Mouse (Mus musculus) E14TG2a.4 (cell line): ENCODE measurements around the gene Galnt17.
A peak's percentile ranks its signal among the peaks of the same experiment; 100 is the strongest.

Experiments used
- H3K27me3 ChIP-seq: 2 replicates; pipeline ENCODE4 v1.6.1; 2014; ENCODE audit warnings: low read length, control low read depth; ENCODE audit not compliant: insufficient read depth
- H3K36me3 ChIP-seq: 2 replicates; pipeline ENCODE4 v1.6.1; 2014; ENCODE audit warnings: low read length, control low read depth; ENCODE audit not compliant: insufficient read depth
- H3K4me1 ChIP-seq: replicated peaks from 2 replicates; pipeline ENCODE4 v1.6.1; 2014; ENCODE audit warnings: low read depth, low read length, control low read depth
- H3K4me3 ChIP-seq: replicated peaks from 2 replicates; pipeline ENCODE4 v1.5.1; 2014; ENCODE audit warnings: mild to moderate bottlenecking, low read length
- H3K9me3 ChIP-seq: 2 replicates; pipeline ENCODE4 v1.6.1; 2014; ENCODE audit warnings: low read length, control low read depth
- CTCF ChIP-seq: conservative IDR thresholded peaks from 2 replicates; pipeline ENCODE4 v1.5.1; 2014; ENCODE audit warnings: low read length
- NANOG ChIP-seq: IDR thresholded peaks from 2 replicates; pipeline ENCODE4 v1.6.1; 2014; ENCODE audit warnings: borderline replicate concordance, low read length, mixed read lengths
- POU5F1 ChIP-seq: IDR thresholded peaks from 2 replicates; pipeline ENCODE4 v1.6.1; 2014; ENCODE audit warnings: low read length, borderline replicate concordance

The Galnt17 gene

GRCm38 (mm10) chr5:130914606-130915005 lies 393.7 kb downstream of the Galnt17 start:
- Histone ChIP-seq H3K36me3 (no peaks in the 10 kb centered on the region), H3K9me3 (no peaks in the 10 kb centered on the region), H3K27me3 (no peaks in the 10 kb centered on the region), H3K4me3 (no peak overlapping the region), H3K4me1 (no peaks in the 10 kb centered on the region)
- no peak for TF ChIP-seq NANOG
- TF ChIP-seq CTCF = no peak
- TF ChIP-seq POU5F1 = no peak

GRCm38 (mm10) chr5:130911551-130911950 lies 396.7 kb downstream of the Galnt17 start:
- Histone ChIP-seq H3K4me1 (no peaks in the 10 kb centered on the region), H3K4me3 (no peak overlapping the region), H3K9me3 (no peaks in the 10 kb centered on the region), H3K27me3 (no peaks in the 10 kb centered on the region), H3K36me3 (no peaks in the 10 kb centered on the region)
- TF ChIP-seq CTCF (no peak), NANOG (no peak), POU5F1 (no peak)

GRCm38 (mm10) chr5:130901736-130902135 lies 406.6 kb downstream of the Galnt17 start:
- no peaks in the 10 kb centered on the region for H3K4me1 ChIP-seq
- no peaks in the 10 kb centered on the region for H3K9me3 ChIP-seq

GRCm38 (mm10) chr5:130895991-130896390 lies 412.3 kb downstream of the Galnt17 start:
- Histone ChIP-seq H3K4me3 (no peak overlapping the region), H3K36me3 (no peaks in the 10 kb centered on the region), H3K9me3 (no peaks in the 10 kb centered on the region), H3K4me1 (no peaks in the 10 kb centered on the region; the same call in 1 of the 2 replicates), H3K27me3 (no peaks in the 10 kb centered on the region)
- TF ChIP-seq CTCF = peak; percentile 89
- TF ChIP-seq POU5F1 = no peak

More at GRCm38 (mm10) chr5:130901736-130902135, 406.6 kb downstream of the Galnt17 start:
- H3K36me3 ChIP-seq = no peaks in the 10 kb centered on the region
- TF ChIP-seq CTCF = no peak
- TF ChIP-seq POU5F1 = no peak
- TF ChIP-seq NANOG = no peak
- no peak overlapping the region for H3K4me3 ChIP-seq
- no peaks in the 10 kb centered on the region for H3K27me3 ChIP-seq

DNA sequence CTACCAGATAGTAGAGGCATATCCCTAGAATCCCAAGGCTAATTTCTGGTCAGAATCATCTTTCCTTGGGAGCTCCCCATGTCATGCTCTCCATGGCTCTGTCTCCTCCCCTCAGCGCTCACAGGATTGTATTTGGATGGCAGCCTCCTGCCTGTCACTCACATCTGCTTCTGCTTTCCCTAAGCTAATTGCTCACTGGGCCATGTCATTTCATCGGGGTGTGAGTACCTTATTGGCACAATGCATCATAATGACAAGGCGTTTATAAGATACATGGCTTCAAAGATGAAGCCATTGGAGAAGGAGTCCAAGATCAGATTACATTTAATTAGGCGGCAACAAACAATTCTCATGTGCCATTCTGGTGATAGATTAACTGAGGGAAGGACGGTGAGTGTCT lies 416.6 kb downstream of the Galnt17 start:
- no peaks in the 10 kb centered on the region; the same call in 1 of the 2 replicates for H3K4me1 ChIP-seq
- H3K4me3 ChIP-seq = no peak overlapping the region
- no peaks in the 10 kb centered on the region for H3K27me3 ChIP-seq
- TF ChIP-seq CTCF = no peak
- no peak for TF ChIP-seq POU5F1
- TF ChIP-seq NANOG = no peak
- no peaks in the 10 kb centered on the region for H3K9me3 ChIP-seq
- H3K36me3 ChIP-seq = no peaks in the 10 kb centered on the region

GRCm38 (mm10) chr5:130880331-130880730 lies 428.0 kb downstream of the Galnt17 start:
- H3K4me1 ChIP-seq = no peaks in the 10 kb centered on the region
- no peaks in the 10 kb centered on the region for H3K27me3 ChIP-seq
- no peaks in the 10 kb centered on the region for H3K36me3 ChIP-seq
- no peak for TF ChIP-seq CTCF
- no peak for TF ChIP-seq POU5F1
- no peak for TF ChIP-seq NANOG
- H3K4me3 ChIP-seq = no peak overlapping the region
- H3K9me3 ChIP-seq = peaks cover 8% of the 10 kb centered on the region

DNA sequence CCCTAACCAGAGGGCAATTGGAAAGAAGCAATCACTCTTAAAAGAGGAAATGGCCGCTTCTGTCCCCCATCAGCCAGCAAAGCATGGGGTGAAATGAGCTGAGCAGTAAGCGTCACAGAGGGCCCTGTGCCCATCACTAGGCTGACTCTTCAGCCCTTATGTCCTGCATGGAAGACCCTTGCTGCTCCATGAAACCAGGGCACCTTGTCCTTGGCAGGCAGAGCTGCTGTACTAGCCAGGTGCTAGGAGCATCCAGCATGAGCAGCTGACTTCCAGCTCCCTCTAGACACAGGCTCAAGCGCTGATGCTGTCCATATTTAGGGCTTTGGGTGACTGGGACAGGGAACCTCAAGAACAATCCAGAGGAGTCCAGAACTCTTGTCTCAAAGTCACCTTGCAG lies 432.9 kb downstream of the Galnt17 start:
- TF ChIP-seq NANOG (no peak), POU5F1 (no peak), CTCF (no peak)
- Histone ChIP-seq H3K36me3 (no peaks in the 10 kb centered on the region), H3K27me3 (no peaks in the 10 kb centered on the region), H3K4me1 (no peaks in the 10 kb centered on the region), H3K9me3 (peaks cover 21% of the 10 kb centered on the region), H3K4me3 (no peak overlapping the region)

DNA sequence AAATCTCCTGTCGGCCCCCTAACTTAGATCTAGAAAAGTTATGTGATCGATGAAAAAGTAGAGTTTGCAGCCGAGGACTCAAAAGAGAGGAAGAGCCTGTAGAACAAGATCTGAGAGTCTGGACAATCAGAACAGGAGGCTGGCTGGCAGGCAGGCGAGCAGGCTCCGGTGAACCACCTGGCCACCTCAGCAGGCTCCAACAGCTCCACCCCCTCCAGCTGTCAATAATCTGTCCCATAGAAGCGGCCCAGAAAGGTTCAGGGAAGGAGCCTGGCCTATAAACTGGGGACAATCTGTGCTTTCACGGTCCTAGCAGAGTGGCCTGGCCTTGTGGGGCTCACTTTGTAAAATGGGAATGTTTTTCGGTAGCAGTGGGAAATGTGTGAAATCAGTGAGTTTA lies 437.2 kb downstream of the Galnt17 start:
- H3K4me3 ChIP-seq = no peak overlapping the region
- no peaks in the 10 kb centered on the region for H3K4me1 ChIP-seq
- H3K9me3 ChIP-seq = peaks cover 21% of the 10 kb centered on the region
- H3K27me3 ChIP-seq = no peaks in the 10 kb centered on the region
- H3K36me3 ChIP-seq = no peaks in the 10 kb centered on the region
- TF ChIP-seq CTCF (no peak), NANOG (no peak), POU5F1 (no peak)

- H3K4me1 ChIP-seq = no peaks in the 10 kb centered on the region
- no peaks in the 10 kb centered on the region for H3K27me3 ChIP-seq
- H3K9me3 ChIP-seq = peaks cover 12% of the 10 kb centered on the region
- TF ChIP-seq POU5F1 (no peak), NANOG (no peak), CTCF (peak; percentile 64)
- no peak overlapping the region for H3K4me3 ChIP-seq
- no peaks in the 10 kb centered on the region for H3K36me3 ChIP-seq
Observed at GRCm38 (mm10) chr5:130869869-130870268, 438.4 kb downstream of the Galnt17 start.
